Mouse (Mus musculus): ENCODE measurements at regions not wholly inside any gene's neighbourhood (a gene's known extent, or its start where the extent isn't known, plus 50 kb on each side); places are given as distances from the start of the nearest gene placed in this dataset.

- DNase-seq (ENCODE audit: low spot score), result no peak
Measured at GRCm38 (mm10) chr16:46587056-46587455, 88.7 kb upstream of the Nectin3 start.

- DNase-seq (ENCODE audit: low spot score), result peak; percentile 21
Measured at GRCm38 (mm10) chr16:46584502-46584901, 86.2 kb upstream of the Nectin3 start.

- no peak for DNase-seq (ENCODE audit: low spot score)
Measured at GRCm38 (mm10) chr16:46581115-46581514, 82.8 kb upstream of the Nectin3 start.

- no peak for DNase-seq (ENCODE audit: low spot score)
Measured at GRCm38 (mm10) chr16:46574221-46574620, 75.9 kb upstream of the Nectin3 start.

GRCm38 (mm10) chr16:46567446-46567845 is 69.1 kb upstream of the Nectin3 start:
- DNase-seq (ENCODE audit: low spot score), result no peak

GRCm38 (mm10) chr16:46566020-46566581 is 67.8 kb upstream of the Nectin3 start:
- DNase-seq (ENCODE audit: low spot score), result no peak

- DNase-seq (ENCODE audit: low spot score), result no peak
Measured at GRCm38 (mm10) chr16:46557281-46557680, 59.0 kb upstream of the Nectin3 start.

- DNase-seq (ENCODE audit: low spot score), result no peak
Measured at GRCm38 (mm10) chr16:46548207-46548606, 49.9 kb upstream of the Nectin3 start.

All from lung, postnatal 25 days (tissue).